Mouse (Mus musculus) cerebellum, adult 9-10 months (tissue): ENCODE data around the gene Upp2.

Experiments used
- DNase-seq: peaks from one replicate; pipeline ENCODE4 v3.0.0; 2022

The Upp2 gene

DNA sequence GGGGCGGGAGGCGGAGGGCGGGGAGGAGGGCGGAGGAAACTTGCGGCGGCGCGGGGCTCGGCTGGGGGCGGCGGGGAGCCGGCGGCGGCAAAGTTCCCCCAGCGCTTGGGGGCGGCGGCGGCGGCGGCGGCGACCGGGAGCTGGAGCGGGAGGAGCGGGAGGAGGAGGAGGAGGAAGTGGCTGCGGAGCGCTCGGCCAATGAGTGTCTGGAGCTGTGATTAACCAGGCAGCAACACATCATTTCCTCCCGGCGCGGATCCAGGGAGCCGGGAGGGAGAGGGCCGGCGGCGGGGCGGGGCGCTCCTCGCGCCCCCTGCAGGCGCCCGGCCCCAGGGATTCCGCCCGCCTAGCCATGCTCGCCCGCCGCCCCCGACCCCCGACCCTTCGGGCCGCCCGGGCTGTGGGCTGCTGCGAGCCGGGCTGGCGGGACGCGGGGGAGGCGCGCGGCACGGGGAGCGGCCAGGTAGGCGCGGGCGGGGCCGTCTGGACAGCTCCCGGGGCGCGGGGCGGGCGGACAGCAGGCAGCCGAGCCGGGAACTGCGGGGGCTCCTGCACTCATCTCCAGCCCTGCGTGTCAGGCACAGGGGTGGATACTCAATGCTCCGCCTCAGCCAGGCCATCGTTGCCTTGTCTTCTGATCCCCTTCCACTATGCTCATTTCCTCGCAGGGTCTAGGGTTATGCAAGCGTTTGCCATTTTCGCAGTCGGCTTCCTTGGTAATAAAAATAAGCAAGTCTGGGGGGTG is at the start of gene Upp2, which contains the start of gene Acvr1:
Upp2 (plus strand) TSS at position 233 of the 745 bp plus-strand sequence.
Acvr1 (minus strand) TSS at position 92 of the 745 bp plus-strand sequence.
- peak; percentile 90 for DNase-seq

- DNase-seq, result no peak
Measured at GRCm38 (mm10) chr2:58518517-58518916, 48.6 kb upstream of the Upp2 start.

GRCm38 (mm10) chr2:58520727-58521126 is 46.4 kb upstream of the Upp2 start:
- no peak for DNase-seq

DNA sequence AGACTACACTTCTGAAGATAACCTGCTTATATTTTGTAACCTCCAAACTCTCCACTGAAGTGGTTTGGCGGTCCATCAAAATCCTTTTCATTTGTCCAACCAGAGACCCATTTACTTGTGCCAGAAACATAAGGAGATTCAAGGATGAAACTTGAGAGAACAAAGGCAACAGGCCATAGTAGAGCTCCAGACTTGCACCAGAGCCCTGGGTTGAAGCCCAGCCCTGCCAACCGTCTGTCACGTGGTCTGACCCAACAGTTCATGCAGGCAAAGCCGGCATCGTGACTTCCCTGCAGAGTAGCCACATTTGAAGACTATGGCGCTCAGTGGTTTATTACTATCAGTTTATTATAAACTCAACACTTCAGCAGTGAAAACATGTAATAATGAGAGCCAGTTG is 45.5 kb upstream of the Upp2 start:
- DNase-seq, result no peak

DNA sequence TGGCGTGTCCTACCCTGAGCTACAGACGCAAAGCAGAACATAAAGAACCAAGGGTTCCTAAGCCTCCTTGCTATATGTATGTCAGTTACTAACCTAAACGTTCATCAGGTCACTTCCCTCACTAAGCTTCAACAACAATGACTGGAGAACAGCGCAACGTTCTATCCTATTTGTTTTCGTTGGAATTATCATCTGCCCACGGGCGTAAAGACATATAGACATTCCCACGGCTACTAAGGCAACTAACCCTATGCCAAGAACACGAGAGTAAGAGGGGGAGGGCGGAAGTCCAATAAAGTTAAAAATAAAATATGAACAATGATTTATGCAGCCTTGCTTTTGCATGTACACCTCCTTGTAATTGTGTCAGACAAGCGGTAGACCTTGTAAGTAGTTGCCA is 44.0 kb upstream of the Upp2 start:
- no peak for DNase-seq

- no peak for DNase-seq
Measured at GRCm38 (mm10) chr2:58523894-58524293, 43.2 kb upstream of the Upp2 start.

DNA sequence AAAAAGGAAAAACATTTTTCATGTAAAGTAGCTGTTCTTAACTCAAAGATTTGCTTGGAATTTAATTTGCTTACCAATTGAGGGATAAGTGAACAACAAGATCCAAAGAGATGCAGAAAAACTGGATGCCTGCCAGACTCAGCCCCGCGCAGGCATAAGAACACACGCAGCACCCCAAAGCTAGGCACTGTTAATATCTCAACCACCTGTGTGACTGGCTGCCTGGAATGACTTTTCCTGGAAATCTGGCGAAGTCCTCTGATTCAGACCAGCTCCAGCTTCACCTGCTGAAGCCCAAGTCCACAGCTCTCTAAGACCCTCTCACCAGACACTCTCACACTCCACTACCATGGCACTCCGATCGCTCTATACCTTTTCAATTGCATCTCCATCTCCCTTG is 42.7 kb upstream of the Upp2 start:
- no peak for DNase-seq

GRCm38 (mm10) chr2:58527786-58528185 is 39.3 kb upstream of the Upp2 start:
- no peak for DNase-seq

- no peak for DNase-seq
Measured at GRCm38 (mm10) chr2:58529384-58529783, 37.7 kb upstream of the Upp2 start.

DNA sequence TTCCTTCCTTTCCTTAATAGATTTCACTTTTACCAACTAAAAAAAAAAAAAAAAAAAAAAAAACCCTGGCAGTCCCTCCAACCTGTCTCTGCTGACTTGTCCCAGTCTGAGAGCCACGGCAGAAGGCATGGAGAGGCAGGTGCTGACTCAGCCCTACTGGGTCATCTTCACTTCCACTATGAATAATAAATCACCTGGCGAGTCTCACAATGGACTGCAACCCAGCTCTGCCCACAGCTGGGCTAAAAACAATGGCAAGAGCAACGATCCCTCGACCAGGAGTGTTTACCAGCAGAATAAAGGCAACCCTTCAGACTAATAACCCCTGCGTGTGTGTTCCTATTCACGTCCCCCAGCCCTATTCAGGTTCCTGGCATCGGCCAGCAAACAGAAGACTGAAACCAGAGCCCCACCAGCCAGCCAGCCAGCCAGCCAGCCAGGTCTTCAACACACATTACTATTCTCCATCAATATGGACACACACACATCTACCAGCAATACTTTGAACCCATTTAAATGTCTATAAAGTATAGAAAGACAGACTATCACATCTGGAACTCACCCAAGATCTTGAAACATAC is 37.1 kb upstream of the Upp2 start:
- DNase-seq, result no peak

DNA sequence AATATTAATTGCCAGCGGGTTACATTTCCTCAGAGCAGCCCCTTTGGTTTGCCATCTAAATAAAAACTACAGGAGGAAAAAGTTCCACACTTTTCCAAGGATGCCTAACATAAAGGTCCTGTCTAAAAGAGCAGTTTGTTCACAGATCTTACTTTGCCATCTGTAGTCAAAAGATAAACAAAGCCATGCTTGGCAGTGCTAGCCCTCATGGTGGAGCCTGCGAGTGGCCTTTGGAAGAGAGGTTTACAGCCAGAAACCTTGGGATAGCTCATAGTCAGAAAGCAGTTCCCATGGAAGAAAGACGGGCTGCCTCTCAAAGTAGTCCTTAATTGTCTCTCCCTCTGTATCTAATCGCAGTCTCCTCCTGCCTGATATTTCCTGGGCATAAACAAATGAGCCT is 36.6 kb upstream of the Upp2 start:
- no peak for DNase-seq

GRCm38 (mm10) chr2:58532260-58532850 is 34.7 kb upstream of the Upp2 start:
- peak; percentile 54 for DNase-seq

DNA sequence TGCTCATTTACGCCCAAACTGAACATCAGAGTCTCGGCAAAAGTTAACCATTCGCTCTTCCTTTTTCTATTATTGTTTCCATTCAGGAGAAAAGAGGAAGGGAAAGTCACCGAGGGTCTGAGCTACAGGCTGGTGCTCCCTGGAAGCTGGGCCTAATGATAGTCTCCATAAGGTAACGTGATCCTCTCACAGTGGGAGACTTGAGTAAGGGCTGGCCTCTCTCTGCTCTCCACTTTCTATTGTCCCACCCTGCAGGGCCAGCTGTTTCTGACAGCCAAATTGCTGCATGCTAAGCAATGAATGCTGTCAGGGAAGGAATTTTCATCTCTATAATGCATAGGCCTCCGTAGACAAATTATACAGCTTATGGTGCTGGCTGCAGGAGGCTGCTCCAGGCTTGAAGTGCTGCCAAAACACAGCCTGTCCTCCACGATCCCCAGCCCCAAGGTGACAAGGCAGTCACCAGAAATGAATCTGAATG is 33.5 kb upstream of the Upp2 start:
- DNase-seq, result peak; percentile 78

DNA sequence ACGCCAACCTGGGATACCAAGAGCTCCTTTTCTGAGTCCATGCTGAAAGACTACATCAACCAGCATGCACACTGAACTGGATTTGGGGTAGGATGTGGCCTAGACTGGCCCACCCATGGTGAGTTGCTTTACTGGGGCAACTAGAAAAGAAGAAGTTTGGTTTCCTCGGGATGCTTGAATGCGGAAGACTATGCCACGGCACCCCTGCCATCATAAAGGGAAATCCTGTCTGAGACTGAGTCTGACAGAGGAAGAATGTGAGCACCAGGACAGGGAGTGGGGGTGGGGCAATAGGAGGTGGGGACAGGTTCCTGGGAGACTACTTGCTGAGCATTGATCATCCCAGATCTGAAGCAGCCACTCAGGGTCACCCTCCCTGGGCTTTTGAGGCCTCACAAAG is 32.7 kb upstream of the Upp2 start:
- DNase-seq, result no peak

- DNase-seq, result no peak
Measured at GRCm38 (mm10) chr2:58535233-58535632, 31.9 kb upstream of the Upp2 start.

- no peak for DNase-seq
Measured at GRCm38 (mm10) chr2:58536796-58537195, 30.3 kb upstream of the Upp2 start.

GRCm38 (mm10) chr2:58538196-58538595 is 28.9 kb upstream of the Upp2 start:
- DNase-seq, result no peak

DNA sequence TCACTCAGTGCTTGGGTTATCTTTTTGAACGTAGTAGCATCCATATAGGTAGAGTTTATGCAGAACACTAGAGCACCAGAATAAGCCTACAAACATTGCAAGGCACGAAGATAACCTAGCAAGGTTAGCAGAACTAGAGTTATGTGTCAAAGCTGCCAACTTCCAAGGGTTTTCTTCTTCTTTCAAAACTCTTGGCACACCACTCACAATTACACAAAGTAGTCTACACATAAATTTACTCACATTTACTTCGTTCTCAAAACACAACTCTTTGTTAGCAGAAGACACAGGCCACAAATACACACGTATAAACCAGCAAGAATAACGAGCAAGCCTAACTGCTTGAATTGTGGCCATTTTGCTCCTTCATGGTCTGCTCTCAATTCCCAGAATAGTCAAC is 23.8 kb upstream of the Upp2 start:
- no peak for DNase-seq

DNA sequence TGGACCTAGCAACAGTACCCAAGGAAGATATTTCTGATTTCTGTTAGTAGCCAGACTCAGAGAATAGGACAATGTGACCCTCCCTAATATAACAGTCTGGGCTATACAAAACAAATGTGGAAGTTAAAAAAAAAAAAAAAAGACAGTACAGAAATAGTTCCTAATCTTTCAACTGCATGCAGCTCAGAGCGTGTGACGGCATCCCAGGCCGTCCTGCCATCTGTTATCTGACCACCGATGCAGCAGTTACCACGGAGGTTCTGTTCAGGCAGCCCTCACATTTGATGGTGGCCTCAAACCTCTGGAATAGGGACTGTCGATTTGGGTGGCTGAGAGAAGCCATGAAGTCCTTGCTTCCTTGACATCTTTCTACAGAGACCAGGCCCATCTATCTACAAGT is 22.7 kb upstream of the Upp2 start:
- no peak for DNase-seq

GRCm38 (mm10) chr2:58546264-58546663 is 20.8 kb upstream of the Upp2 start:
- DNase-seq, result no peak

DNA sequence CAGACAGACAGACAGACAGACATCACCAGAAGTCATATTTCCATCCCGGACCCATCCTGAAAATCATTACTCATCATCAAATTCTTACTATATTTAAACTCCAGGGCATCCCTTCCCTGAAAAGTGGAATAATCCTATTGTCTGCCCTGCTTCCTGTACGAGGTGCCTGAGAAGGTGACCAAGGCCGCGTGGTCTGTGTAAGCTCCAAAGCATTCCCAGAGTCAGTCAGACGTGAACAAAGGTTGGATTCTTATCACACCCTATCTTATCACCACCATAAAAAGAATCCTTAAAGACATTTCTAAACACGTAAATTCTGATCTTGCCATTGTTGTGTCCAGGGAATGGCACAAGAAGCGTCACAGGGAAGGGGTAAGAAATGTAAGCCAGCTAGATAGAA is 18.2 kb upstream of the Upp2 start:
- DNase-seq, result no peak

GRCm38 (mm10) chr2:58549960-58550359 is 17.1 kb upstream of the Upp2 start:
- no peak for DNase-seq

DNA sequence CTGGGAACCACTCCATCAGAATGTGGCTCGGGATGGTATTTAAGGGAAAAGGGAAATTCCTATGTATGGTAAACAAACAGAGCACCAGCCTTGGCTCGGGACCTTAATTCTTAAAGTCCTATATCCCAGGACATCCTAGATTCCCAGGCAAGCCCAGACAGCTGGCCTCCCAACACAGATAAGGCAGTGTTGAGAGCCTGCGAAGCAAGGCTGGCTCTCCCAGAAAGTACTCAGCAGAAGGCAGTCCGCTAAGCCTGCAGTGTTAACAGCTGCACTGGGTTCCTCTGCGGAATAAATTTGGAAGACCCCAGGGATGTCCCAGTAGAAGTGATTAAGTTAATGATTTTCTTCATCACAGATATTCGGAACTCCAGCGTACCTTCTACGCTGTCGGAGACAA is 16.6 kb upstream of the Upp2 start:
- DNase-seq, result no peak

DNA sequence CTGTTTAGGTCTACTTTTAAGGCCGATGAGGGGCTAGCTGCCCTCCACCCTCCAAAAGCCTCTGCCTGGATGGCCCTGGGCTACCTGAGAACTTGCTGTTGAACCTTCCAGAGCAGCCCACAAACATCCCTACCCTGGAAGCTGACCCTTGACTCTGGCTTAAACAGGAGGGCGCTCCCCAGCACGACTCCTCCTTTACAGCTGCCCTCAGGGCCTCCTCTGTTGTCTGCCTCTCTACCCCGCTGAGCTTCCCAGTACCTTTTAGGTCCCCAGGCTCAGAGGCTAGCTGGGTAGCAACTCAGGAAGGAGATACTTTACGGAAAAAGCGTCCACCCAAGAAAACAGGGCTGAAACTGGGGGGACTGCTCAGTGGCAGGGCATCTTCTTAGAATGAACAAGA is 15.2 kb upstream of the Upp2 start:
- no peak for DNase-seq
